Comparison of ENCODE assay signal across 11 mouse cellular contexts in the genomic region with DNA sequence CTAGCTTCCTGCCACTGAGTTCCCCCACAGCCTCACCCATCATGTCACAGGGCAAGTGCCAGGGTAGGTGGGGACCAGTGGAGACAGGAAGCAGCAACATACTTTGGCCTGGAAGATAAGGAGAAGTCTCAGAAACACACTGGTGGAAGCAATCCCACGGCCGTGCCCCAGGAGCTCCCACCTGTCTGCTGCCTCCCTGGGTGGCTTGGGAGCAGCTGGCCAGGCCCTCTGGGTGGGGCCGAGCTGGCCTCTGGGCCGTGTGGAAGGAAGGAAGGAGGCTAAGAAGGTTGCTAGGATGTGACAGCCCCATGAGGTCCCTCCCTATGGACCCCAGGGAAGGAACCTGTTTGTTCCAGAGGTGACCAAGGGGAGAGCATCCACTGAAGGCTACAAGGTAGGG. TPM values are rescaled to one million over a fixed set of nuclear protein-coding genes. Genes with fewer than 3 reads are reported as not detected.
A peak's percentile ranks its signal among the peaks of the same experiment; 100 is the strongest.
DNase-seq lines count a peak whose midpoint lies in the region; ATAC-seq and TF ChIP-seq lines count a peak whose summit lies in the region.
"Had no signal": no experiment of that assay in that cellular context is flagged by ENCODE, and none has a peak within 500 bp of the region (broad histone marks: within the 10 kb centered on the region; RNA-seq: fewer than 3 reads in every experiment).

No protein-coding gene starts in this region.

- no peak for ATAC-seq in heart, postnatal 0 days (ENCODE audit: insufficient read depth, low read depth)
- ATAC-seq in lung, postnatal 0 days: no peak
- ATAC-seq in limb, embryonic 14.5 days (ENCODE audit: low FRiP score, low read depth): no peak
- ATAC-seq: inflammation-experienced regulatory T-cells, adult 6 months had no signal

- no peak for DNase-seq in heart, postnatal 0 days (ENCODE audit: low spot score)
- DNase-seq in heart, adult 18-20 months: no peak
- peak; percentile 39 for DNase-seq in lung, postnatal 0 days (ENCODE audit: low spot score)
- no peak for DNase-seq in lung, postnatal 36 days
- DNase-seq in limb, embryonic 14.5 days (ENCODE audit: low spot score): no peak
- DNase-seq in c-Kit-positive CD71-positive TER-119-positive erythroid progenitor cells, embryonic 14.5 days (ENCODE audit: low spot score): no peak
- no peak for DNase-seq in cerebellum, adult 9-11 months
- DNase-seq: cerebellum, postnatal 14 days had no signal

- H3K9ac ChIP-seq in heart, postnatal 0 days (replicated peaks; ENCODE audit: low read depth, low read length): no peak overlapping the region
- no peak overlapping the region for H3K9ac ChIP-seq in lung, postnatal 0 days (replicated peaks; ENCODE audit: low read depth)
- 0 out of 2 replicates have a peak overlapping the region, but pooled peaks have one; percentile 0 for H3K9ac ChIP-seq in limb, embryonic 14.5 days (ENCODE audit: low read depth, low read length, severe bottlenecking)
- H3K9ac ChIP-seq: liver, embryonic 15.5 days had no signal

- peaks cover 45% of the 10 kb centered on the region for H3K36me3 ChIP-seq in heart, postnatal 0 days (replicated peaks; ENCODE audit: control insufficient read depth, insufficient read depth, low read length)
- peaks cover 21% of the 10 kb centered on the region; the same call in 1 of the 2 replicates for H3K36me3 ChIP-seq in lung, postnatal 0 days (ENCODE audit: insufficient read depth, low read length)
- H3K36me3 ChIP-seq in limb, embryonic 14.5 days (ENCODE audit: control insufficient read depth, insufficient read depth, low read length): peaks cover 55% of the 10 kb centered on the region

- H3K27me3 ChIP-seq in heart, postnatal 0 days (ENCODE audit: control insufficient read depth, insufficient read depth, low read length): no peaks in the 10 kb centered on the region
- H3K27me3 ChIP-seq in lung, postnatal 0 days (replicated peaks; ENCODE audit: insufficient read depth, low read length): no peaks in the 10 kb centered on the region
- no peaks in the 10 kb centered on the region for H3K27me3 ChIP-seq in limb, embryonic 14.5 days (ENCODE audit: control insufficient read depth, insufficient read depth, low read length)

- no peaks in the 10 kb centered on the region for H3K9me3 ChIP-seq in heart, postnatal 0 days (replicated peaks; ENCODE audit: control insufficient read depth, low read length)
- no peaks in the 10 kb centered on the region for H3K9me3 ChIP-seq in lung, postnatal 0 days (ENCODE audit: low read length)
- H3K9me3 ChIP-seq in limb, embryonic 14.5 days (ENCODE audit: control insufficient read depth, low read length): no peaks in the 10 kb centered on the region
- H3K9me3 ChIP-seq: liver, embryonic 15.5 days; midbrain, embryonic 10.5 days had no signal

- TF ChIP-seq EP300 in heart, postnatal 0 days (IDR thresholded peaks at IDR 0.05; ENCODE audit: low read depth): no peak
- TF ChIP-seq EP300 in lung, postnatal 0 days (IDR thresholded peaks at IDR 0.05): no peak

- H3K27ac ChIP-seq in heart, postnatal 0 days (ENCODE audit: low read depth): peak overlapping the region; percentile 17
- H3K27ac ChIP-seq in lung, postnatal 0 days (ENCODE audit: low read length): peak overlapping the region; percentile 92
- H3K27ac ChIP-seq in limb, embryonic 14.5 days (replicated peaks; ENCODE audit: low read depth, low read length): no peak overlapping the region
- H3K27ac ChIP-seq: liver, embryonic 15.5 days; midbrain, embryonic 10.5 days had no signal

- 49% methylated on average over 4 of the region's 4 CpGs for WGBS in heart, postnatal 0 days
- 14% methylated on average over 4 of the region's 4 CpGs for whole genome bisulfite sequencing in lung, postnatal 0 days
- 58% methylated on average over 4 of the region's 4 CpGs for WGBS in limb, embryonic 14.5 days

- no peak overlapping the region for H3K4me2 ChIP-seq in heart, postnatal 0 days (ENCODE audit: low read depth, low read length)
- H3K4me2 ChIP-seq in lung, postnatal 0 days (replicated peaks; ENCODE audit: low read depth, low read length): no peak overlapping the region
- H3K4me2 ChIP-seq in limb, embryonic 14.5 days (replicated peaks; ENCODE audit: low read depth, low read length, severe bottlenecking): no peak overlapping the region
- H3K4me2 ChIP-seq: liver, embryonic 15.5 days had no signal

- H3K4me1 ChIP-seq in heart, postnatal 0 days (ENCODE audit: control insufficient read depth, insufficient read depth): peaks cover 32% of the 10 kb centered on the region
- H3K4me1 ChIP-seq in lung, postnatal 0 days (ENCODE audit: insufficient read depth, low read depth, low read length): peaks cover 36% of the 10 kb centered on the region
- H3K4me1 ChIP-seq in limb, embryonic 14.5 days (ENCODE audit: control insufficient read depth, insufficient read depth, low read length): peaks cover 27% of the 10 kb centered on the region

- TF ChIP-seq POLR2A in limb, embryonic 14.5 days (IDR thresholded peaks at IDR 0.05; ENCODE audit: borderline replicate concordance, extremely low read depth, insufficient read depth, insufficient read length): no peak

- TF ChIP-seq CTCF in heart, postnatal 0 days (IDR thresholded peaks at IDR 0.05; ENCODE audit: low read depth): no peak
- no peak for TF ChIP-seq CTCF in lung, postnatal 0 days (IDR thresholded peaks at IDR 0.05)

- no peak overlapping the region for H3K4me3 ChIP-seq in heart, postnatal 0 days (ENCODE audit: low read depth, low read length)
- H3K4me3 ChIP-seq in lung, postnatal 0 days (ENCODE audit: low read depth, low read length): no peak overlapping the region
- no peak overlapping the region for H3K4me3 ChIP-seq in limb, embryonic 14.5 days (replicated peaks; ENCODE audit: low read length)
- H3K4me3 ChIP-seq: liver, embryonic 15.5 days; midbrain, embryonic 10.5 days had no signal

RNA-seq across cellular contexts. Expression of a gene that starts 14.6 kb away (rescaled TPM):
- 12.9 and 19.4 TPM in 2 replicates for total RNA-seq in heart, postnatal 0 days (2014; rRNA removed; ENCODE audit: low replicate concordance)
- polyA plus RNA-seq in heart, postnatal 0 days (2015; fragmentation: Nextera tagmentation; extraction: Ambion mirVana): 1.8 and 2.9 TPM in 2 replicates
- 10 to 100 TPM; 12.8 to 17.6 TPM for total RNA-seq in heart, adult 18-20 months (2021)
- polyA plus RNA-seq in lung, postnatal 0 days (2015; fragmentation: Nextera tagmentation; extraction: Ambion mirVana): 10.6 and 10.8 TPM in 2 replicates
- polyA plus RNA-seq in limb, embryonic 14.5 days (2012; rRNA removed): 5.0 and 5.5 TPM in 2 replicates
- polyA plus RNA-seq in limb, embryonic 14.5 days (2014; fragmentation: Nextera tagmentation; extraction: Ambion mirVana): 3.0 and 3.6 TPM in 2 replicates

RNA-seq across cellular contexts. Expression of a gene that starts 32.8 kb away (rescaled TPM):
- 14.1 and 20.3 TPM in 2 replicates for total RNA-seq in heart, postnatal 0 days (2014; rRNA removed; ENCODE audit: low replicate concordance)
- polyA plus RNA-seq in heart, postnatal 0 days (2015; fragmentation: Nextera tagmentation; extraction: Ambion mirVana): 7.1 and 7.9 TPM in 2 replicates
- total RNA-seq in heart, adult 18-20 months (2021): 10 to 100 TPM in 1 of 2 experiments, 1 to 10 TPM in 1; 9.4 to 11.3 TPM
- polyA plus RNA-seq in lung, postnatal 0 days (2015; fragmentation: Nextera tagmentation; extraction: Ambion mirVana): 11.8 and 13.7 TPM in 2 replicates
- polyA plus RNA-seq in limb, embryonic 14.5 days (2012; rRNA removed): 21.8 and 27.2 TPM in 2 replicates
- 12.7 and 14.7 TPM in 2 replicates for polyA plus RNA-seq in limb, embryonic 14.5 days (2014; fragmentation: Nextera tagmentation; extraction: Ambion mirVana)

RNA-seq across cellular contexts. Expression of a gene that starts 42.3 kb away (rescaled TPM):
- 70.6 and 111 TPM in 2 replicates for total RNA-seq in heart, postnatal 0 days (2014; rRNA removed; ENCODE audit: low replicate concordance)
- 31.8 and 32.7 TPM in 2 replicates for polyA plus RNA-seq in heart, postnatal 0 days (2015; fragmentation: Nextera tagmentation; extraction: Ambion mirVana)
- 10 to 100 TPM; 34.8 to 36.7 TPM for total RNA-seq in heart, adult 18-20 months (2021)
- polyA plus RNA-seq in lung, postnatal 0 days (2015; fragmentation: Nextera tagmentation; extraction: Ambion mirVana): 55.3 and 56.7 TPM in 2 replicates
- polyA plus RNA-seq in limb, embryonic 14.5 days (2012; rRNA removed): 121 and 163 TPM in 2 replicates
- 67.9 and 76.8 TPM in 2 replicates for polyA plus RNA-seq in limb, embryonic 14.5 days (2014; fragmentation: Nextera tagmentation; extraction: Ambion mirVana)
